Mouse (Mus musculus): ENCODE results near the gene Ankrd42. TPM values are rescaled to one million over a fixed set of nuclear protein-coding genes. Genes with fewer than 3 reads are reported as not detected.
A peak's percentile ranks its signal among the peaks of the same experiment; 100 is the strongest.

Gene Ankrd42
- polyA plus RNA-seq, 1 experiment = 8.8 TPM

- Histone ChIP-seq H3K4me3 (ENCODE audit: insufficient read depth, low read length) (no peak overlapping the region), H3K4me1 (ENCODE audit: control insufficient read depth, insufficient read depth, low read length) (no peaks in the 10 kb centered on the region), H3K27ac (ENCODE audit: insufficient read depth, low read length) (no peak overlapping the region)
- TF ChIP-seq POLR2A (IDR thresholded peaks at IDR 0.05; ENCODE audit: low read depth, low read length) (no peak), CTCF (IDR thresholded peaks at IDR 0.05; ENCODE audit: borderline replicate concordance, insufficient read depth, low read length) (no peak)
These were observed 10.8 kb upstream of the Ankrd42 start for GRCm38 (mm10) chr7:92647790-92648189.

DNA sequence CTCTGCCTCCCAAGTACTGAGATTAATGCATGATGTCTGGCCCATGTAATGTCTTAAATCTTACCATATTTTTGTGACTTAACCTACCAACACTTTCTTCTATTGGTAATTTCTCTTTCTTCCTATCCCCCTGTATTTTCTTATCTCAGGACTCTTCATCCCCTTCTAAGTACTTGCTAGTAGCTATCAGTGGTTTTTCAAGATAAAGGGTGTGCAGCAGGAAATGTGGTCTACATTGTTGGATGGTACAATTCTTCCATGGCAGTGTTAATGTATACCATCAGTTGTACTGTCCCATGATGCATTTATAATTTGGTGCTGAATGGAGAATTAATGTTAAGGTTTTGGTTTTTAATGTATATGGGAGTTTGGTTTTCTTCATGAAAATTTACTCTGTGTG is 5.4 kb upstream of the Ankrd42 start:
- no peak for TF ChIP-seq CTCF (IDR thresholded peaks at IDR 0.05; ENCODE audit: borderline replicate concordance, insufficient read depth, low read length)
- TF ChIP-seq POLR2A (IDR thresholded peaks at IDR 0.05; ENCODE audit: low read depth, low read length) = no peak
- Histone ChIP-seq H3K4me1 (ENCODE audit: control insufficient read depth, insufficient read depth, low read length) (no peaks in the 10 kb centered on the region), H3K4me3 (ENCODE audit: insufficient read depth, low read length) (no peak overlapping the region), H3K27ac (ENCODE audit: insufficient read depth, low read length) (no peak overlapping the region)

GRCm38 (mm10) chr7:92638050-92638449 is 1.1 kb upstream of the Ankrd42 start:
- no peak for TF ChIP-seq POLR2A (IDR thresholded peaks at IDR 0.05; ENCODE audit: low read depth, low read length)
- no peak for TF ChIP-seq CTCF (IDR thresholded peaks at IDR 0.05; ENCODE audit: borderline replicate concordance, insufficient read depth, low read length)
- H3K4me3 ChIP-seq (ENCODE audit: insufficient read depth, low read length) = peak overlapping the region; percentile 92; the same call in 1 of the 2 replicates
- no peak overlapping the region for H3K27ac ChIP-seq (ENCODE audit: insufficient read depth, low read length)
- H3K4me1 ChIP-seq (ENCODE audit: control insufficient read depth, insufficient read depth, low read length) = no peaks in the 10 kb centered on the region

DNA sequence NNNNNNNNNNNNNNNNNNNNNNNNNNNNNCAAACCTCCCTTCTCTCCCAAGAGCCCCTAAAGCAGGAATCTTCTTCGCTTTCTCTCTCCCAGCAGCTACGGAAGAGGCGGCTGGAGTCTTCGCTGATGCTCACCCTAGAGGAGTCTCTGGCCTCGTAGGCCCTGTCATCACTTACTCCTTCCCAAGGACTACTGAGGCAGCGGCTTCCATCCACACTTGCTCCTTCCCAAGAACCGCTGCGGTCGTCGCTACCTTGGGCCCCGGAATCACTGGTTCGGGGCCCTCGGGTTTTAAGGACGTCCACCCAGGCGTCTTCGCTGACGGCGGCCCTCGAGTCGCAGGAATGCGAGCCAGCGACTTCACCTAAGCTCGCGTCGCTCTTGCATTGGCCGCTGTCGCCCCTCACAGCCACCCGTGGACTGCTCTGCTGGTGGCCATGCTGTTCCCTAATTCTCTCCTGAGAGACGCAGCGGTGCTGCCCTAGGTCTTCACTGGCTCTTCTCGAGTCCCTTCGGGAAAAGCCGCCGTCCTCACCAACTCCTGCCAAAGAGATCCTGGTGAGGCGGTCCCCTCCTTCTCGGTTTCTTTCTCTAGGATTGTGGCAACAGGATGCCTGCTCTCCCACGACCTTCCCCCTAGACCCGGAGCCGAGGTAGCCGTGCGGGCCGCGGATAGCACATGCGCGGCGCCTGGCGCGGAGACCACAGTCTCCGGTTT is 489 bp downstream of the Ankrd42 start:
- Histone ChIP-seq H3K27ac (ENCODE audit: insufficient read depth, low read length) (no peak overlapping the region), H3K4me1 (ENCODE audit: control insufficient read depth, insufficient read depth, low read length) (no peaks in the 10 kb centered on the region), H3K4me3 (ENCODE audit: insufficient read depth, low read length) (peak overlapping the region; percentile 92)
- no peak for TF ChIP-seq POLR2A (IDR thresholded peaks at IDR 0.05; ENCODE audit: low read depth, low read length)
- TF ChIP-seq CTCF (IDR thresholded peaks at IDR 0.05; ENCODE audit: borderline replicate concordance, insufficient read depth, low read length) = no peak

- H3K4me3 ChIP-seq (ENCODE audit: insufficient read depth, low read length) = no peak overlapping the region
- TF ChIP-seq CTCF (IDR thresholded peaks at IDR 0.05; ENCODE audit: borderline replicate concordance, insufficient read depth, low read length) (no peak), POLR2A (IDR thresholded peaks at IDR 0.05; ENCODE audit: low read depth, low read length) (no peak)
- H3K4me1 ChIP-seq (ENCODE audit: control insufficient read depth, insufficient read depth, low read length) = no peaks in the 10 kb centered on the region
- H3K27ac ChIP-seq (ENCODE audit: insufficient read depth, low read length) = no peak overlapping the region
These were observed 6.8 kb downstream of the Ankrd42 start for GRCm38 (mm10) chr7:92630167-92630566.

DNA sequence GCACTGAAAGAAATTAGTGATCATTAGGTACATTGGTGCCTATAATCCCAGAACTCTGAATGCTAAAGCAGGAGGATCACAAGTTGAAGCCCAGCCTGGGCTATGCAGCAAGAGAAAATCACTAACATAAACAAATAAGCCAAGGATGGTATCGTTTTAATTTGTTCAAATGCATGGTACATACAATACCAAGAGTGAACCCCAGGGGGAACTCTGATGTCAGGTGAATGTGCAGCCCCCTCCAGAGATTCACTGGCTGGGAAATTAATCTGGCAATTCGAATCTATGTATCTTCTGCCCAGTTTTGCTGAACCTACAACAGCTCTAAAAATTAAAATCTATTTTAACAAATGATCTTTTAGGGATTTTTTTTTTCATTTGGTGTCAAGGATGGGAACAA is 12.5 kb downstream of the Ankrd42 start:
- Histone ChIP-seq H3K27ac (ENCODE audit: insufficient read depth, low read length) (no peak overlapping the region), H3K4me1 (ENCODE audit: control insufficient read depth, insufficient read depth, low read length) (no peaks in the 10 kb centered on the region), H3K4me3 (ENCODE audit: insufficient read depth, low read length) (no peak overlapping the region)
- TF ChIP-seq CTCF (IDR thresholded peaks at IDR 0.05; ENCODE audit: borderline replicate concordance, insufficient read depth, low read length) (no peak), POLR2A (IDR thresholded peaks at IDR 0.05; ENCODE audit: low read depth, low read length) (no peak)

- no peak for TF ChIP-seq CTCF (IDR thresholded peaks at IDR 0.05; ENCODE audit: borderline replicate concordance, insufficient read depth, low read length)
- TF ChIP-seq POLR2A (IDR thresholded peaks at IDR 0.05; ENCODE audit: low read depth, low read length) = no peak
- H3K4me3 ChIP-seq (ENCODE audit: insufficient read depth, low read length) = no peak overlapping the region
These were observed 26.1 kb downstream of the Ankrd42 start for GRCm38 (mm10) chr7:92610830-92611229.

GRCm38 (mm10) chr7:92604961-92605360 is 32.0 kb downstream of the Ankrd42 start:
- Histone ChIP-seq H3K27ac (ENCODE audit: insufficient read depth, low read length) (no peak overlapping the region), H3K4me1 (ENCODE audit: control insufficient read depth, insufficient read depth, low read length) (no peaks in the 10 kb centered on the region), H3K4me3 (ENCODE audit: insufficient read depth, low read length) (no peak overlapping the region)
- TF ChIP-seq POLR2A (IDR thresholded peaks at IDR 0.05; ENCODE audit: low read depth, low read length) (no peak), CTCF (IDR thresholded peaks at IDR 0.05; ENCODE audit: borderline replicate concordance, insufficient read depth, low read length) (no peak)

More at GRCm38 (mm10) chr7:92610830-92611229, 26.1 kb downstream of the Ankrd42 start:
- Histone ChIP-seq H3K27ac (ENCODE audit: insufficient read depth, low read length) (no peak overlapping the region), H3K4me1 (ENCODE audit: control insufficient read depth, insufficient read depth, low read length) (no peaks in the 10 kb centered on the region)

- TF ChIP-seq POLR2A (IDR thresholded peaks at IDR 0.05; ENCODE audit: low read depth, low read length) (no peak), CTCF (IDR thresholded peaks at IDR 0.05; ENCODE audit: borderline replicate concordance, insufficient read depth, low read length) (no peak)
- Histone ChIP-seq H3K4me3 (ENCODE audit: insufficient read depth, low read length) (no peak overlapping the region), H3K27ac (ENCODE audit: insufficient read depth, low read length) (no peak overlapping the region), H3K4me1 (ENCODE audit: control insufficient read depth, insufficient read depth, low read length) (no peaks in the 10 kb centered on the region)
These were observed 46.1 kb downstream of the Ankrd42 start for GRCm38 (mm10) chr7:92590842-92591241.

DNA sequence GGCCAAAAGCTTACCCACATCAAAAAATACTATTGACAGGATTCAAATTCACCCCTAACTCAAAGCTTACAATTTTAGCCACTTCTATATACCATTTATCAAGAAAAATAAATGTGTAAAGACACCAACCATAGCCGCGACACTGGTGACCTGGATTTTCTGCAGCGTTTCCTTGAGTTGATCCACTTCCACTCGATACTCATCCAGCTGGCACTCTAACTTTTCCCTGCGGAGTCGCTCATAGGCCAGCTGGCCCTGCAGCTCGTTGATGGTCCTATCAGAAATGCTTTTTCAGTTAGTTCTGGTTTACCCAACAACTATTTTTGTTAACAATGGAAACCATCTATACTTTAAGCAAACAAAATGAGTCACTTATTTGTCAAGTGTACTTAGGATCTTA is 47.0 kb downstream of the Ankrd42 start:
- no peak overlapping the region for H3K27ac ChIP-seq (ENCODE audit: insufficient read depth, low read length)
- H3K4me1 ChIP-seq (ENCODE audit: control insufficient read depth, insufficient read depth, low read length) = no peaks in the 10 kb centered on the region
- no peak overlapping the region for H3K4me3 ChIP-seq (ENCODE audit: insufficient read depth, low read length)
- TF ChIP-seq CTCF (IDR thresholded peaks at IDR 0.05; ENCODE audit: borderline replicate concordance, insufficient read depth, low read length) (no peak), POLR2A (IDR thresholded peaks at IDR 0.05; ENCODE audit: low read depth, low read length) (no peak)

Data from embryonic fibroblast, embryonic 13.5 days (primary cell).